In the genomic region with DNA sequence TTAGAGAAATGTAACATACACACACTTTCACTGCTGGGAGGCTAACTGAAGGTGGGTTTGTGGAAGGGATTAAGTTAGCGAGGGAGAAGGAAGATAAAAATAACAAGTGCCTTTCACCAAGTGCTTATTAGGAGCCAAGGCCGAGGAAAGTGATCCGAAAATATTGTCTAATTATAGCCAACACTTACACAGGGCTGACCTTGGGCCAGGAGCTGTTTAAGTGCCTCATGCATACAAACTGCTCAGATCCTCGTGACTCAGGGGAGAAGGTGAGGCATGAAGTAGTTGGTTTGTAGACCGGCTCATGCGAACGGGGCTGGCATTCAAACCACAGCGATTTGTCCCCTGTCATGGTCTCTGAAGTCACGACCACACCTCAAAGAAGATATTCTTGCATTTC, we compare ENCODE assay signal across 8 mouse cellular contexts. TPM values are rescaled to one million over a fixed set of nuclear protein-coding genes. Genes with fewer than 3 reads are reported as not detected.
DNase-seq lines count a peak whose midpoint lies in the region; ATAC-seq lines count a peak whose summit lies in the region.

No protein-coding gene starts in this region.

- peaks cover 8% of the 10 kb centered on the region; the same call in 1 of the 2 replicates for H3K27me3 ChIP-seq in liver, embryonic 11.5 days (replicated peaks; ENCODE audit: control insufficient read depth, insufficient read depth, low read length)
- H3K27me3 ChIP-seq in embryonic facial prominence, embryonic 15.5 days = no peaks in the 10 kb centered on the region
- no peaks in the 10 kb centered on the region; the same call in 1 of the 2 replicates for H3K27me3 ChIP-seq in hindbrain, embryonic 16.5 days (replicated peaks; ENCODE audit: control insufficient read depth, insufficient read depth, low read length)
- peaks cover 9% of the 10 kb centered on the region for H3K27me3 ChIP-seq in neural tube, embryonic 13.5 days

- no peak overlapping the region for H3K9ac ChIP-seq in liver, embryonic 11.5 days (ENCODE audit: low read depth, low read length)
- 0 out of 2 replicates have a peak overlapping the region, but pooled peaks have one; percentile 13 for H3K9ac ChIP-seq in embryonic facial prominence, embryonic 15.5 days
- peak overlapping the region; percentile 57 for H3K9ac ChIP-seq in hindbrain, embryonic 16.5 days (ENCODE audit: low read depth, low read length)
- H3K9ac ChIP-seq in neural tube, embryonic 13.5 days = peak overlapping the region; percentile 38; the same call in 1 of the 2 replicates

- H3K36me3 ChIP-seq in liver, embryonic 11.5 days (ENCODE audit: control insufficient read depth, insufficient read depth, low read length) = no peaks in the 10 kb centered on the region
- H3K36me3 ChIP-seq in embryonic facial prominence, embryonic 15.5 days = no peaks in the 10 kb centered on the region
- H3K36me3 ChIP-seq in hindbrain, embryonic 16.5 days (ENCODE audit: control insufficient read depth, insufficient read depth, low read length) = no peaks in the 10 kb centered on the region
- no peaks in the 10 kb centered on the region for H3K36me3 ChIP-seq in neural tube, embryonic 13.5 days

- no peak for ATAC-seq in liver, embryonic 11.5 days (replicated peaks; ENCODE audit: low FRiP score)
- no peak for ATAC-seq in embryonic facial prominence, embryonic 15.5 days (ENCODE audit: insufficient number of reproducible peaks, low FRiP score, low TSS enrichment, low read depth)
- no peak for ATAC-seq in hindbrain, embryonic 16.5 days
- ATAC-seq in neural tube, embryonic 13.5 days (ENCODE audit: low read depth) = no peak

- no peaks in the 10 kb centered on the region for H3K9me3 ChIP-seq in liver, embryonic 11.5 days (ENCODE audit: control insufficient read depth, low read length)
- no peaks in the 10 kb centered on the region for H3K9me3 ChIP-seq in embryonic facial prominence, embryonic 15.5 days (replicated peaks)
- H3K9me3 ChIP-seq in hindbrain, embryonic 16.5 days (ENCODE audit: control insufficient read depth, low read length) = no peaks in the 10 kb centered on the region
- H3K9me3 ChIP-seq in neural tube, embryonic 13.5 days = no peaks in the 10 kb centered on the region

- intact Hi-C loops in left cerebral cortex, postnatal 36 days (cut with DNase I) = loop anchor here (2.0 kb wide), 1 partner anchor 74 kb away; no protein-coding TSS in a partner anchor

- peak overlapping the region; percentile 57 for H3K4me2 ChIP-seq in liver, embryonic 11.5 days
- peak overlapping the region; percentile 52 for H3K4me2 ChIP-seq in embryonic facial prominence, embryonic 15.5 days (replicated peaks)
- peak overlapping the region; percentile 60 for H3K4me2 ChIP-seq in hindbrain, embryonic 16.5 days (ENCODE audit: low read length)
- peak overlapping the region; percentile 45 for H3K4me2 ChIP-seq in neural tube, embryonic 13.5 days

- H3K27ac ChIP-seq in liver, embryonic 11.5 days (ENCODE audit: low read depth, low read length) = no peak overlapping the region
- peak overlapping the region; percentile 17; the same call in 1 of the 2 replicates for H3K27ac ChIP-seq in embryonic facial prominence, embryonic 15.5 days (replicated peaks)
- H3K27ac ChIP-seq in hindbrain, embryonic 16.5 days (ENCODE audit: low read depth, low read length) = no peak overlapping the region
- no peak overlapping the region for H3K27ac ChIP-seq in neural tube, embryonic 13.5 days (replicated peaks)

- peak overlapping the region; percentile 21; the same call in 1 of the 2 replicates for H3K4me3 ChIP-seq in liver, embryonic 11.5 days (ENCODE audit: low read depth, low read length)
- H3K4me3 ChIP-seq in embryonic facial prominence, embryonic 15.5 days (replicated peaks) = peak overlapping the region; percentile 19; the same call in 1 of the 2 replicates
- no peak overlapping the region; the same call in 1 of the 2 replicates for H3K4me3 ChIP-seq in hindbrain, embryonic 16.5 days (ENCODE audit: low read length)
- H3K4me3 ChIP-seq in neural tube, embryonic 13.5 days = no peak overlapping the region

- H3K4me1 ChIP-seq in liver, embryonic 11.5 days (replicated peaks; ENCODE audit: control insufficient read depth, insufficient read depth, low read length) = peaks cover 15% of the 10 kb centered on the region
- H3K4me1 ChIP-seq in embryonic facial prominence, embryonic 15.5 days = peaks cover 33% of the 10 kb centered on the region
- peaks cover 12% of the 10 kb centered on the region for H3K4me1 ChIP-seq in hindbrain, embryonic 16.5 days (ENCODE audit: control insufficient read depth, insufficient read depth, low read depth, low read length)
- peaks cover 17% of the 10 kb centered on the region for H3K4me1 ChIP-seq in neural tube, embryonic 13.5 days (replicated peaks)

- 42% methylated on average over 9 of the region's 9 CpGs for WGBS in liver, embryonic 11.5 days
- WGBS in embryonic facial prominence, embryonic 15.5 days = 55% methylated on average over 9 of the region's 9 CpGs
- 66% methylated on average over 9 of the region's 9 CpGs for WGBS in hindbrain, embryonic 16.5 days
- 70% methylated on average over 9 of the region's 9 CpGs for WGBS in neural tube, embryonic 13.5 days

- no peak for DNase-seq in liver, embryonic 11.5 days (ENCODE audit: low spot score)
- no peak for DNase-seq in liver
- DNase-seq in cerebellum, adult 18-20 months = no peak
- DNase-seq in left cerebral cortex, postnatal 36 days (ENCODE audit: low spot score in 2 of 2) = no peak
- no peak for DNase-seq in frontal cortex, adult 2 months (ENCODE audit: extremely low spot score in 1 of 2, low spot score in 1 of 2)

RNA-seq across cellular contexts. Expression of a gene that starts 12.8 kb away (rescaled TPM):
- polyA plus RNA-seq in liver, embryonic 11.5 days (2014; fragmentation: Nextera tagmentation; extraction: Ambion mirVana) = 1.8 and 2.4 TPM in 2 replicates
- 16.0 and 16.4 TPM in 2 replicates for polyA plus RNA-seq in embryonic facial prominence, embryonic 15.5 days (2015; fragmentation: Nextera tagmentation; extraction: Ambion mirVana)
- polyA plus RNA-seq in hindbrain, embryonic 16.5 days (2015; fragmentation: Nextera tagmentation; extraction: Ambion mirVana) = 6.8 and 7.2 TPM in 2 replicates
- polyA plus RNA-seq in neural tube, embryonic 13.5 days (2015; fragmentation: Nextera tagmentation; extraction: Ambion mirVana) = 6.4 and 7.6 TPM in 2 replicates
- 100 to 1,000 TPM in 1 of 2 experiments, 10 to 100 TPM in 1; 60.5 to 156 TPM for total RNA-seq in left cerebral cortex, postnatal 36 days (2021)
- polyA plus RNA-seq in frontal cortex, adult 2 months (2012; rRNA removed) = 80.9 and 169 TPM in 2 replicates

RNA-seq across cellular contexts. Expression of a gene that starts 17.2 kb away (rescaled TPM):
- polyA plus RNA-seq in liver, embryonic 11.5 days (2014; fragmentation: Nextera tagmentation; extraction: Ambion mirVana) = 1.5 and 1.7 TPM in 2 replicates
- 11.4 and 15.1 TPM in 2 replicates for polyA plus RNA-seq in embryonic facial prominence, embryonic 15.5 days (2015; fragmentation: Nextera tagmentation; extraction: Ambion mirVana)
- polyA plus RNA-seq in hindbrain, embryonic 16.5 days (2015; fragmentation: Nextera tagmentation; extraction: Ambion mirVana) = 1.1 and 1.7 TPM in 2 replicates
- polyA plus RNA-seq in neural tube, embryonic 13.5 days (2015; fragmentation: Nextera tagmentation; extraction: Ambion mirVana) = 4.4 and 4.8 TPM in 2 replicates
- total RNA-seq in left cerebral cortex, postnatal 36 days (2021) = 10 to 100 TPM; 76.3 to 89.5 TPM
- polyA plus RNA-seq in frontal cortex, adult 2 months (2012; rRNA removed) = 43.9 and 53.5 TPM in 2 replicates

RNA-seq across cellular contexts. Expression of a gene that starts 42.8 kb away (rescaled TPM):
- polyA plus RNA-seq in liver, embryonic 11.5 days (2014; fragmentation: Nextera tagmentation; extraction: Ambion mirVana) = 52.6 and 54.9 TPM in 2 replicates
- 69.9 and 71.9 TPM in 2 replicates for polyA plus RNA-seq in embryonic facial prominence, embryonic 15.5 days (2015; fragmentation: Nextera tagmentation; extraction: Ambion mirVana)
- 79.6 and 81.3 TPM in 2 replicates for polyA plus RNA-seq in hindbrain, embryonic 16.5 days (2015; fragmentation: Nextera tagmentation; extraction: Ambion mirVana)
- polyA plus RNA-seq in neural tube, embryonic 13.5 days (2015; fragmentation: Nextera tagmentation; extraction: Ambion mirVana) = 77.9 and 84.7 TPM in 2 replicates
- 10 to 100 TPM; 43.5 to 45.5 TPM for total RNA-seq in left cerebral cortex, postnatal 36 days (2021)
- 50.2 and 58.3 TPM in 2 replicates for polyA plus RNA-seq in frontal cortex, adult 2 months (2012; rRNA removed)

RNA-seq across cellular contexts. Expression of a gene that starts 51.8 kb away (rescaled TPM):
- polyA plus RNA-seq in liver, embryonic 11.5 days (2014; fragmentation: Nextera tagmentation; extraction: Ambion mirVana) = 0.58 and 0.94 TPM in 2 replicates
- polyA plus RNA-seq in embryonic facial prominence, embryonic 15.5 days (2015; fragmentation: Nextera tagmentation; extraction: Ambion mirVana) = 1.3 and 1.5 TPM in 2 replicates
- polyA plus RNA-seq in hindbrain, embryonic 16.5 days (2015; fragmentation: Nextera tagmentation; extraction: Ambion mirVana) = 0.13 and 0.21 TPM in 2 replicates
- polyA plus RNA-seq in neural tube, embryonic 13.5 days (2015; fragmentation: Nextera tagmentation; extraction: Ambion mirVana) = 0.43 and 0.60 TPM in 2 replicates
- under 1 TPM; 0.27 to 0.37 TPM for total RNA-seq in left cerebral cortex, postnatal 36 days (2021)
- 0.27 and 0.52 TPM in 2 replicates for polyA plus RNA-seq in frontal cortex, adult 2 months (2012; rRNA removed)

Comparison
In these comparisons a context has a peak if more than half of its experiments do, and no peak if none do; other contexts are left out.
1. H3K4me3 ChIP-seq: peak in liver, embryonic 11.5 days (single experiment) and embryonic facial prominence, embryonic 15.5 days (single experiment); none in hindbrain, embryonic 16.5 days (single experiment) and neural tube, embryonic 13.5 days (single experiment).
2. Peak in every context shown above with its lines, with median percentiles within 50 percentile points of each other: H3K4me2 ChIP-seq.